Mouse (Mus musculus) heart, embryonic 14.5 days (tissue): ENCODE data around the gene Dgcr8. TPM values are rescaled to one million over a fixed set of nuclear protein-coding genes. Genes with fewer than 3 reads are reported as not detected.

Experiments used
- ATAC-seq: fragments of 200-750 bp; cut with Nextera tagmentation; 2 replicates; pipeline ENCODE4 v1.8.0; 2017; ENCODE audit warnings: low read depth, moderate TSS enrichment; ENCODE audit not compliant: insufficient number of reproducible peaks, insufficient read depth, low FRiP score
- H3K27ac ChIP-seq, 2 experiments: fragments of 200-500 bp in 1 of 2; fragments of 300-500 bp in 1 of 2; sonication (generic) in 1 of 2; replicated peaks in 1 of 2; 2 replicates each; pipeline ENCODE4 v1.5.1; 2012 to 2014; ENCODE audit warnings: low read depth in 2 of 2, low read length in 2 of 2, control low read depth in 1 of 2, mild to moderate bottlenecking in 1 of 2, mixed read lengths in 1 of 2; ENCODE audit not compliant: control insufficient read depth in 1 of 2, insufficient read depth in 1 of 2
- H3K27me3 ChIP-seq: fragments of 300-500 bp; sonication (generic); 2 replicates; pipeline ENCODE4 v1.6.1; 2014; ENCODE audit warnings: mild to moderate bottlenecking, low read length, control low read depth; ENCODE audit not compliant: control insufficient read depth, insufficient read depth
- H3K36me3 ChIP-seq: fragments of 300-500 bp; sonication (generic); 2 replicates; pipeline ENCODE4 v1.6.1; 2014; ENCODE audit warnings: mild to moderate bottlenecking, control low read depth, low read length, mixed read lengths; ENCODE audit not compliant: control insufficient read depth, insufficient read depth
- H3K4me1 ChIP-seq, 2 experiments: fragments of 200-500 bp in 1 of 2; fragments of 300-500 bp in 1 of 2; sonication (generic) in 1 of 2; 2 replicates each; pipeline ENCODE4 v1.6.1; 2012 to 2014; ENCODE audit warnings: low read length in 2 of 2, control low read depth in 1 of 2, mixed read lengths in 1 of 2; ENCODE audit not compliant: control insufficient read depth in 2 of 2, insufficient read depth in 2 of 2
- H3K4me2 ChIP-seq: fragments of 300-500 bp; sonication (generic); 2 replicates; pipeline ENCODE4 v1.6.1; 2014; ENCODE audit warnings: mild to moderate bottlenecking, low read length
- H3K4me3 ChIP-seq, 2 experiments: fragments of 200-500 bp in 1 of 2; fragments of 300-500 bp in 1 of 2; sonication (generic) in 1 of 2; 2 replicates each; pipeline ENCODE4 v1.5.1; 2012 to 2014; ENCODE audit warnings: low read length in 2 of 2, mild to moderate bottlenecking in 2 of 2, control low read depth in 1 of 2, low read depth in 1 of 2, moderate library complexity in 1 of 2; ENCODE audit not compliant: control insufficient read depth in 1 of 2, insufficient read depth in 1 of 2
- H3K9ac ChIP-seq: fragments of 300-500 bp; sonication (generic); 2 replicates; pipeline ENCODE4 v1.6.1; 2014; ENCODE audit warnings: mild to moderate bottlenecking, low read length
- H3K9me3 ChIP-seq: fragments of 300-500 bp; sonication (generic); 2 replicates; pipeline ENCODE4 v1.6.1; 2016; ENCODE audit warnings: low read length, control low read depth; ENCODE audit not compliant: control insufficient read depth
- WGBS: fragments of 180-500 bp; shearing (Covaris S2); extraction: QIAGEN DNeasy Blood & Tissue Kit; methylation state at CpG from one replicate; pipeline ENCODE4 v1.1.7; 2014; 5-methylcytosine and 5-hydroxymethylcytosine counted together
- polyA plus RNA-seq: library from polyadenylated mRNA; unstranded; fragments of >200 nt; fragmentation: Nextera tagmentation; extraction: Ambion mirVana; gene quantifications from 2 replicates; pipeline ENCODE4 v1.2.1, GENCODE M21; 2014

The Dgcr8 gene
- polyA plus RNA-seq: 20.9 and 22.0 TPM in 2 replicates

DNA sequence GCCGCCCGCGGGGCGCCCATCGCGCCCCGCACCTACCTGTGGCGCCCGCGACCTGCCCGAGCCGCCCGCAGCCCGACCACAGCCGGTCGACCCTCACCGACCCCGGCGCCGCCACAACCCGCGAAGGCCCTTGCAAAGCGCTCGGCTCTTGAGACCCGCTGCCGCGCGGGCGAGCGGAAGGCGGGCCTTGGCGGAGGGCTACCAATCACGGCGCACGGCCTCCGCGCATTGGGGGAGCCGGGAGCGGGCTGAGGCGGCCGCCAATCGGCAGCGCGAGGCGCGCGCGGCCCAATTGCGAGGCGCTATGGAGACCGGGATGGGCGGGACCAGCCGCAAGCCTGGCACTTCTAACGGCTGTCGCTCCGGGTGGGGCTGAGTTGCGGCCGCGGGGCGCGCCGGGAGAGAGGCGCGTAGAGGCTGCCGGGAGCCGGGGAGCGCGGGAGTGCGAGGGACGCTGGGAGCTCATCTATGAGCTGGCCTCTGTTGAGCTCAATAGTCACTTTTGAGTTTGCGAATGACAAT lies at the start of gene Dgcr8:
Dgcr8 (minus strand) TSS at position 180 of the 522 bp plus-strand sequence.
- Histone ChIP-seq H3K4me2 (peak within 1 kb of the TSS; percentile 91), H3K27me3 (no peaks in the 10 kb centered on the region), H3K4me1 (peaks cover 2 to 27% of the 10 kb centered on the region in 2 experiments; a peak in 3 of 4 replicates), H3K27ac (peak within 1 kb of the TSS; percentile 79 to 85), H3K36me3 (peaks cover 19% of the 10 kb centered on the region), H3K9me3 (no peaks in the 10 kb centered on the region), H3K4me3 (peak within 1 kb of the TSS; percentile 76 to 84), H3K9ac (peak within 1 kb of the TSS; percentile 93)
- 0% methylated on average over 68 of the region's 71 CpGs for WGBS
- peak; percentile 99 for ATAC-seq

DNA sequence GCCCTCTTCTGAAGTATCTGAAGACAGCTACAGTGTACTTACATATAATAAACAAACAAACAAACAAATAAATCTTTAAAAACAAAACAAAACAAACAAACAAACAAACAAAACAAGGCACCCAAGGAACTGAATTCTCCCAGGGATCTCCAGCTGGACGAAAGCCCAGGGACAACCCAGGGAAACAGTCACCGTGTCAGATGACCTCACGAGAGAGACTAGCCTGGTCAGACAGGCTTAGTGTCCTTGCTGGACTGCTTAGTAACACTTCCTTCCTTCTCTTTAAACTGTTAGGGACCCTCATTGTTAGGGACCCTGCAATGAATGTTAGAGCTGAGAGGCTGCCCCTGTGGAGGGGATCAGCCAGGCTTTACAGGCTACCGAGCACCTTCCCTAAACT lies 48.2 kb upstream of the Dgcr8 start:
- WGBS: 66% methylated on average over 4 of the region's 4 CpGs
- ATAC-seq: no peak

DNA sequence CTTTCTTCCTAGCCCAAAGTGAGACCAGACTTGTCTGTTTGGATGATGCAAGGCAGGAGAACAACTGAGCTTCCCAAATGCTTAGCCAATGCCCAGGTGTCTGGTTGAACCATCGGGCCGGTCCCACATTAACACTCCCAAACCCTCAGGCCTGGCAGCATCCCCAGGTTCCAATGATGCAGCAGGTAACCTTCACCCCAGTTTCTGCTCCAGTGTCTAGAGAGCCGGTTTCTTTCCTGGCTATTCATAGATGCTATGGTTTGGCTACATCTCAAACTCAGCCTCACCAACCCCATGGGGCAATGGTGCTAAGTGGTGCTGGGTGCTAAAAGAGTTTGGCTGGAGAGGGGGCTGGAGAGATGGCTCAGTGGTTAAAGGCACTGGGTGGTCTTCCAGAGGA lies 46.9 kb upstream of the Dgcr8 start:
- Histone ChIP-seq H3K27me3 (no peaks in the 10 kb centered on the region), H3K27ac (no peak overlapping the region), H3K4me1 (peaks cover 2 to 26% of the 10 kb centered on the region in 2 experiments), H3K4me3 (no peak overlapping the region), H3K4me2 (no peak overlapping the region), H3K9ac (no peak overlapping the region), H3K36me3 (peaks cover 8% of the 10 kb centered on the region), H3K9me3 (no peaks in the 10 kb centered on the region)
- 93% methylated on average over 3 of the region's 3 CpGs for WGBS
- no peak for ATAC-seq

More for the DNA sequence above, 48.2 kb upstream of the Dgcr8 start:
- H3K4me3 ChIP-seq: no peak overlapping the region
- H3K27ac ChIP-seq: no peak overlapping the region
- no peaks in the 10 kb centered on the region for H3K9me3 ChIP-seq
- peaks cover 5% of the 10 kb centered on the region for H3K36me3 ChIP-seq
- peaks cover 2 to 33% of the 10 kb centered on the region in 2 experiments for H3K4me1 ChIP-seq
- H3K4me2 ChIP-seq: no peak overlapping the region
- no peak overlapping the region for H3K9ac ChIP-seq
- H3K27me3 ChIP-seq: no peaks in the 10 kb centered on the region

DNA sequence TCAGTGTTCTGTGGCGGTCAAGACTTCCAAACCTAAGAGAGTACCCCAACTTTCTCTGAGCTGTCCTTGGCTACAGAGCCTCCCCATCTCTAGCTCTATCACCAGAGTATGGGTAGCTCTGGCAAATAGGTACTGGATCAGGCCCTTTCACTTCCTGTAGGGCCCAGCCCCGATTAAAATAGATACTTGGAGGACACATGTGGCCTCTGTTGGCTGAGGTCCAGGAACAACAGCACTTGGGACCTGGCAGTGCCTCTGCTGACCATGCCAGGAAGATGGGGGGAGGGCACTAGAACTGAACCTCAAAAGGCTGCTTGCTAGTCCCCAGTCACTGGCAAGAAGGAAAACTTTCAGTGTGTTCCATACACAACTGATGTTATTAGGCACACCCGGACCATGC lies 44.9 kb upstream of the Dgcr8 start:
- Histone ChIP-seq H3K4me3 (no peak overlapping the region), H3K27ac (peak overlapping the region in 1 of 2 experiments; percentile 12; a peak in 1 of 4 replicates), H3K9ac (no peak overlapping the region), H3K36me3 (peaks cover 9% of the 10 kb centered on the region), H3K9me3 (no peaks in the 10 kb centered on the region), H3K4me2 (0 out of 2 replicates have a peak overlapping the region, but pooled peaks have one; percentile 11), H3K4me1 (peaks cover 5 to 23% of the 10 kb centered on the region in 2 experiments), H3K27me3 (no peaks in the 10 kb centered on the region)
- no peak; the same call in 1 of the 2 replicates for ATAC-seq
- 68% methylated on average over 3 of the region's 3 CpGs for WGBS

DNA sequence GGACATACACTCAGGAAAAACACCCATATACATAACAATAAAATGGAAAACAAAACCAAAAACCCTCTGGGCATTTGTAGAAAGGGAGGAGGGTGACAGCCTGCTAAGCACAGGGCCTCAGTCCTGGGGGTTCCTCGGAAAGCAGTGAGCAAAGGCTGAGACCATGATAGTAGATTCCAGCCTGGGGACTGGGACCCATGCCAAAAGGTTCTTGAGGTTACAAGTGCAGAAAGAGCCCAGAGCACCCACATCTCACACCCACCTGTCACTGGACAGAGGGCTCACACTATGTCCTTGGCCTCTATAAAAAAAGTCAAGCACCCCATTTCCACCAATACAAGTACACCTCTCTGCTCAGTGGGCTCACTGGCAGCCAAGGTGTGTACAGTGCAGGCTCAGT lies 39.5 kb upstream of the Dgcr8 start:
- H3K27me3 ChIP-seq: no peaks in the 10 kb centered on the region
- peak overlapping the region; percentile 3 to 77; a peak in 2 of 4 replicates for H3K27ac ChIP-seq
- H3K4me3 ChIP-seq: no peak overlapping the region
- H3K4me1 ChIP-seq: peaks cover 4 to 19% of the 10 kb centered on the region in 2 experiments; a peak in 3 of 4 replicates
- peaks cover 12% of the 10 kb centered on the region for H3K36me3 ChIP-seq
- no peaks in the 10 kb centered on the region for H3K9me3 ChIP-seq
- WGBS: 11% methylated on average over 1 of the region's 1 CpGs
- H3K4me2 ChIP-seq: no peak overlapping the region
- H3K9ac ChIP-seq: no peak overlapping the region
- ATAC-seq: peak; percentile 63

DNA sequence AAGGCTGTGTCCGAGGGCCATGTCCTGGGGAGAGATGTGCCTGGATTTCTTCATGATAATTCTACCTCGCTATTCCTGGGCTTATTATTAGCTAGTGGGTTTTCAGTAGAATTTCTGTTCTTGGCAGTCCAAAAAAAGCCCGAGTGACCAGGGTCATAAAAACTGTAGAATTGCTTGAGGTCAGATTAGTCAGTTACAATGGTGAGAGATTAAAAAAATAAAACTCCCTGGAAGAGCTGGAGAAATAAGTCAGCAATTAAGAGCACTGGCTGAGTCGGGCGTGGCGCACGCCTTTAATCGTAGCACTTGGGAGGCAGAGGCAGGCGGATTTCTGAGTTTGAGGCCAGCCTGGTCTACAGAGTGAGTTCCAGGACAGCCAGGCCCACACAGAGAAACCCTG lies 38.9 kb upstream of the Dgcr8 start:
- 91% methylated on average over 9 of the region's 9 CpGs for WGBS
- Histone ChIP-seq H3K27ac (no peak overlapping the region), H3K36me3 (peaks cover 18% of the 10 kb centered on the region), H3K4me2 (no peak overlapping the region), H3K9me3 (no peaks in the 10 kb centered on the region), H3K4me3 (no peak overlapping the region), H3K9ac (no peak overlapping the region), H3K27me3 (no peaks in the 10 kb centered on the region), H3K4me1 (peaks cover 4 to 18% of the 10 kb centered on the region in 2 experiments; a peak in 3 of 4 replicates)
- ATAC-seq: no peak

DNA sequence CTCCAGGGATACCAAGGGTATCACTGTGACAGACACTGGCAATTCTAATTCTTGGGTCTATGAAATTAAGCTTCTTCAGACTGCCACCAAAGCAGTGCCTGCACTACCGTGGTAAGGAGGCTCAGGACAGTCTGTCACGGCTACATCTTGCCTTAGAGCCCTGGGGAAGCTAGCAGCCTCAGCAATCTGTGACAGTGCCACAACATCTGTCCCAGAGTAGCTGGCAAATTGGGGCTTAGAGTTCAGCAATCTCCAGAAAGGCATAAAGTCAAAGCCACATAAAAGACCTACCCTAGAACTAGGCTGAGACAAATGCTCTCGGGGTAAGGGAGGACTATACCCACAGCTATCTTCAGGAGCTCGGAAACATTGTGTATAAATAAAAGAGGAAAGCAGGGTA lies 36.7 kb upstream of the Dgcr8 start:
- Histone ChIP-seq H3K9me3 (no peaks in the 10 kb centered on the region), H3K36me3 (peaks cover 29% of the 10 kb centered on the region), H3K27ac (no peak overlapping the region), H3K4me3 (no peak overlapping the region), H3K9ac (no peak overlapping the region), H3K27me3 (no peaks in the 10 kb centered on the region), H3K4me1 (peaks cover 4 to 18% of the 10 kb centered on the region in 2 experiments; a peak in 3 of 4 replicates), H3K4me2 (no peak overlapping the region)
- WGBS: 70% methylated on average over 4 of the region's 4 CpGs
- ATAC-seq: no peak

DNA sequence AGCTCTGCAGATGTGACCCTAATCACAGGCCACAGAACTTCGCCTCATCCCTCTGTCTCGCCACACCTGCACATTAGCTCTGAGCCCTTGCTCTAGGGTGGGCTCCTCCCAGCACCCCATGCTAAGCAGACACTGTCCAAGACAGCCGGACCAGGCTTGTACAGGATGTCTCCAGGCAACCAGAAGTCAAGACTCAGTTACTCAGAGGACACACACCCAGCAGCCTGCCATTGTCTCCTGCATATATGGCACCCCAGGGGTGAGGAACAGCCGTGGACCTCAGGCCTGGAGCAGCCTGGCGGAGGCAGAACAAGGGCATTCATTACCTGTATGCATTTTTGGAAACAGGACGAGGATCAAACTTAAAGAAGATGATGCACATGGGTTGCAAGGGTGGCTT lies 35.0 kb upstream of the Dgcr8 start:
- Histone ChIP-seq H3K27me3 (no peaks in the 10 kb centered on the region), H3K36me3 (peaks cover 40% of the 10 kb centered on the region), H3K4me1 (peaks cover 0 to 12% of the 10 kb centered on the region in 2 experiments; a peak in 3 of 4 replicates), H3K9ac (no peak overlapping the region), H3K4me3 (no peak overlapping the region), H3K9me3 (no peaks in the 10 kb centered on the region), H3K27ac (no peak overlapping the region), H3K4me2 (no peak overlapping the region)
- ATAC-seq: no peak
- WGBS: 87% methylated on average over 6 of the region's 6 CpGs
